Mouse (Mus musculus) testis, adult 2 months (tissue): Measurements from ENCODE around the gene Pknox1. TPM values are rescaled to one million over a fixed set of nuclear protein-coding genes. Genes with fewer than 3 reads are reported as not detected.

ENCODE experiments used
- H3K27ac ChIP-seq: fragments of 200-500 bp; 2 replicates; pipeline ENCODE4 v1.5.1; 2012; ENCODE audit warnings: low read depth, low read length; ENCODE audit not compliant: control insufficient read depth, insufficient read depth
- H3K27me3 ChIP-seq: fragments of 200-500 bp; 2 replicates; pipeline ENCODE4 v1.6.1; 2012; ENCODE audit warnings: mild to moderate bottlenecking, low read length, moderate library complexity; ENCODE audit not compliant: control insufficient read depth, insufficient read depth
- H3K36me3 ChIP-seq: fragments of 200-500 bp; 2 replicates; pipeline ENCODE4 v1.6.1; 2012; ENCODE audit warnings: mild to moderate bottlenecking, low read length; ENCODE audit not compliant: control insufficient read depth, insufficient read depth
- H3K4me1 ChIP-seq: fragments of 200-500 bp; 2 replicates; pipeline ENCODE4 v1.6.1; 2012; ENCODE audit warnings: low read length; ENCODE audit not compliant: control insufficient read depth, insufficient read depth
- H3K4me3 ChIP-seq: fragments of 200-500 bp; 2 replicates; pipeline ENCODE4 v1.5.1; 2012; ENCODE audit warnings: low read depth, mild to moderate bottlenecking, low read length, moderate library complexity, mixed read lengths; ENCODE audit not compliant: control insufficient read depth
- CTCF ChIP-seq: fragments of 200-500 bp; IDR thresholded peaks from 2 replicates; pipeline ENCODE4 v1.5.1; 2012; ENCODE audit warnings: low read depth, mild to moderate bottlenecking, inconsistent platforms, low read length, moderate library complexity; ENCODE audit not compliant: control insufficient read depth, insufficient read depth, insufficient replicate concordance
- POLR2A ChIP-seq: fragments of 200-500 bp; IDR thresholded peaks from 2 replicates; pipeline ENCODE4 v1.6.1; 2012; ENCODE audit warnings: low read depth, mild to moderate bottlenecking, inconsistent platforms, low read length, moderate library complexity; ENCODE audit not compliant: control insufficient read depth
- polyA plus RNA-seq: library from polyadenylated mRNA; depleted of rRNA; stranded (reverse); fragments of >200 nt; gene quantifications from 2 replicates; pipeline ENCODE4 v1.2.3, GENCODE M21; 2012

Pknox1 gene
- polyA plus RNA-seq, 1 experiment = 53.9 TPM

GRCm38 (mm10) chr17:31588115-31588514, 23.6 kb downstream of the Pknox1 start:
- H3K4me1 ChIP-seq = no peaks in the 10 kb centered on the region
- H3K27ac ChIP-seq = no peak overlapping the region
- no peaks in the 10 kb centered on the region for H3K27me3 ChIP-seq
- TF ChIP-seq CTCF (no peak), POLR2A (no peak)
- peaks cover 3% of the 10 kb centered on the region; the same call in 1 of the 2 replicates for H3K36me3 ChIP-seq
- H3K4me3 ChIP-seq = no peak overlapping the region

- H3K4me3 ChIP-seq = no peak overlapping the region
- H3K27ac ChIP-seq = no peak overlapping the region
- H3K36me3 ChIP-seq = peaks cover 3% of the 10 kb centered on the region; the same call in 1 of the 2 replicates
- TF ChIP-seq CTCF = no peak
- TF ChIP-seq POLR2A = no peak
- H3K4me1 ChIP-seq = no peaks in the 10 kb centered on the region
- H3K27me3 ChIP-seq = no peaks in the 10 kb centered on the region
Observed at GRCm38 (mm10) chr17:31588726-31589125, 24.2 kb downstream of the Pknox1 start.

- no peaks in the 10 kb centered on the region for H3K27me3 ChIP-seq
- peaks cover 3% of the 10 kb centered on the region for H3K36me3 ChIP-seq
- TF ChIP-seq CTCF = no peak
- TF ChIP-seq POLR2A = no peak
- H3K27ac ChIP-seq = no peak overlapping the region
- H3K4me3 ChIP-seq = peak overlapping the region; percentile 19
- no peaks in the 10 kb centered on the region for H3K4me1 ChIP-seq
Observed at GRCm38 (mm10) chr17:31590846-31591245, 26.3 kb downstream of the Pknox1 start.

- no peak for TF ChIP-seq POLR2A
- no peak for TF ChIP-seq CTCF
- Histone ChIP-seq H3K4me3 (no peak overlapping the region), H3K27me3 (no peaks in the 10 kb centered on the region), H3K36me3 (peaks cover 3% of the 10 kb centered on the region), H3K27ac (no peak overlapping the region), H3K4me1 (no peaks in the 10 kb centered on the region)
Observed at GRCm38 (mm10) chr17:31594590-31594989, 30.1 kb downstream of the Pknox1 start.

- H3K36me3 ChIP-seq = peaks cover 3% of the 10 kb centered on the region
Observed at GRCm38 (mm10) chr17:31595077-31595476, 30.5 kb downstream of the Pknox1 start.

GRCm38 (mm10) chr17:31597957-31598356, 33.4 kb downstream of the Pknox1 start:
- H3K27me3 ChIP-seq = no peaks in the 10 kb centered on the region
- H3K27ac ChIP-seq = no peak overlapping the region
- TF ChIP-seq POLR2A (no peak), CTCF (no peak)
- no peaks in the 10 kb centered on the region for H3K4me1 ChIP-seq
- peaks cover 1% of the 10 kb centered on the region for H3K36me3 ChIP-seq
- H3K4me3 ChIP-seq = no peak overlapping the region

More at GRCm38 (mm10) chr17:31595077-31595476, 30.5 kb downstream of the Pknox1 start:
- Histone ChIP-seq H3K27ac (no peak overlapping the region), H3K27me3 (no peaks in the 10 kb centered on the region), H3K4me3 (no peak overlapping the region), H3K4me1 (no peaks in the 10 kb centered on the region)
- TF ChIP-seq POLR2A (no peak), CTCF (no peak)

GRCm38 (mm10) chr17:31598593-31598992, 34.1 kb downstream of the Pknox1 start:
- TF ChIP-seq CTCF (no peak), POLR2A (no peak)
- H3K27ac ChIP-seq = no peak overlapping the region
- H3K36me3 ChIP-seq = peaks cover 1% of the 10 kb centered on the region
- H3K27me3 ChIP-seq = no peaks in the 10 kb centered on the region
- H3K4me3 ChIP-seq = no peak overlapping the region
- no peaks in the 10 kb centered on the region for H3K4me1 ChIP-seq

GRCm38 (mm10) chr17:31606424-31606823, 41.9 kb downstream of the Pknox1 start:
- Histone ChIP-seq H3K36me3 (peaks cover 1% of the 10 kb centered on the region), H3K27ac (no peak overlapping the region), H3K4me3 (no peak overlapping the region), H3K4me1 (no peaks in the 10 kb centered on the region), H3K27me3 (no peaks in the 10 kb centered on the region)
- TF ChIP-seq POLR2A (no peak), CTCF (peak; percentile 33; the same call in 1 of the 2 replicates)
